ENCODE assay signal across 20 mouse cellular contexts in genomic region chr4:84001645-84002044, GRCm38 (mm10).
DNase-seq lines count a peak whose midpoint lies in the region; ATAC-seq lines count a peak whose summit lies in the region.
"Had no signal": no experiment of that assay in that cellular context is flagged by ENCODE, and none has a peak within 500 bp of the region (broad histone marks: within the 10 kb centered on the region; RNA-seq: fewer than 3 reads in every experiment).

No protein-coding gene starts in this region.

- H3K4me1 ChIP-seq in kidney, embryonic 15.5 days, result peaks cover 22% of the 10 kb centered on the region
- peaks cover 59% of the 10 kb centered on the region for H3K4me1 ChIP-seq in embryonic facial prominence, embryonic 10.5 days
- peaks cover 16% of the 10 kb centered on the region for H3K4me1 ChIP-seq in embryonic facial prominence, embryonic 14.5 days (ENCODE audit: control insufficient read depth, insufficient read depth, low read length)
- H3K4me1 ChIP-seq in midbrain, embryonic 13.5 days (replicated peaks), result peaks cover 4% of the 10 kb centered on the region; the same call in 1 of the 2 replicates

- no peak for DNase-seq in kidney, postnatal 14 days
- no peak for DNase-seq in embryonic facial prominence, embryonic 10.5 days (ENCODE audit: low spot score)
- no peak for DNase-seq in embryonic facial prominence, embryonic 14.5 days (ENCODE audit: low spot score)
- DNase-seq in gastrocnemius, adult 8-10 months (ENCODE audit: low spot score in 2 of 2), result no peak
- no peak for DNase-seq in urinary bladder, postnatal 10 days (ENCODE audit: low spot score)
- DNase-seq in yolk sac, embryonic 10.5 days (ENCODE audit: low spot score), result no peak
- DNase-seq: adrenal gland, adult 8-10 months; cerebellum, adult 2 months; gastrocnemius, postnatal 25 days; heart, postnatal 4 days; kidney, adult 11 months; liver; lung, adult 18-20 months; thymus, postnatal 25 days had no signal

- WGBS in kidney, embryonic 15.5 days, result 53% methylated on average over 7 of the region's 7 CpGs
- 75% methylated on average over 7 of the region's 7 CpGs for WGBS in embryonic facial prominence, embryonic 10.5 days
- WGBS in embryonic facial prominence, embryonic 14.5 days, result 69% methylated on average over 7 of the region's 7 CpGs
- 76% methylated on average over 7 of the region's 7 CpGs for WGBS in midbrain, embryonic 13.5 days

- H3K36me3 ChIP-seq in kidney, embryonic 15.5 days, result no peaks in the 10 kb centered on the region
- H3K36me3 ChIP-seq in embryonic facial prominence, embryonic 10.5 days (replicated peaks), result no peaks in the 10 kb centered on the region
- no peaks in the 10 kb centered on the region for H3K36me3 ChIP-seq in embryonic facial prominence, embryonic 14.5 days (ENCODE audit: control insufficient read depth, insufficient read depth, low read length)
- H3K36me3 ChIP-seq in midbrain, embryonic 13.5 days, result no peaks in the 10 kb centered on the region
- H3K36me3 ChIP-seq: G1E; heart, embryonic 12.5 days had no signal

- no peak overlapping the region for H3K4me2 ChIP-seq in kidney, embryonic 15.5 days
- no peak overlapping the region for H3K4me2 ChIP-seq in embryonic facial prominence, embryonic 14.5 days (ENCODE audit: low read depth, low read length)
- no peak overlapping the region for H3K4me2 ChIP-seq in midbrain, embryonic 13.5 days (replicated peaks)
- H3K4me2 ChIP-seq: heart, embryonic 12.5 days had no signal

- no peak overlapping the region for H3K9ac ChIP-seq in kidney, embryonic 15.5 days
- H3K9ac ChIP-seq in embryonic facial prominence, embryonic 14.5 days (ENCODE audit: low read depth, low read length), result no peak overlapping the region
- H3K9ac ChIP-seq in midbrain, embryonic 13.5 days (replicated peaks), result no peak overlapping the region
- H3K9ac ChIP-seq: heart, embryonic 12.5 days had no signal

- ATAC-seq in kidney, embryonic 15.5 days (replicated peaks; ENCODE audit: low FRiP score), result peak; percentile 68
- peak; percentile 32; the same call in 1 of the 2 replicates for ATAC-seq in embryonic facial prominence, embryonic 14.5 days (ENCODE audit: low read depth)
- ATAC-seq in midbrain, embryonic 13.5 days, result peak; percentile 49; the same call in 1 of the 2 replicates

- no peaks in the 10 kb centered on the region for H3K27me3 ChIP-seq in kidney, embryonic 15.5 days
- no peaks in the 10 kb centered on the region for H3K27me3 ChIP-seq in embryonic facial prominence, embryonic 10.5 days (replicated peaks; ENCODE audit: low read depth, poor library complexity, severe bottlenecking)
- no peaks in the 10 kb centered on the region for H3K27me3 ChIP-seq in embryonic facial prominence, embryonic 14.5 days (replicated peaks; ENCODE audit: control insufficient read depth, insufficient read depth, low read length)
- H3K27me3 ChIP-seq in midbrain, embryonic 13.5 days, result no peaks in the 10 kb centered on the region
- H3K27me3 ChIP-seq: heart, embryonic 12.5 days had no signal

- peak overlapping the region; percentile 48; the same call in 1 of the 2 replicates for H3K27ac ChIP-seq in kidney, embryonic 15.5 days
- peak overlapping the region; percentile 78 for H3K27ac ChIP-seq in embryonic facial prominence, embryonic 10.5 days (replicated peaks)
- 0 out of 2 replicates have a peak overlapping the region, but pooled peaks have one; percentile 24 for H3K27ac ChIP-seq in embryonic facial prominence, embryonic 14.5 days (replicated peaks; ENCODE audit: low read depth, low read length)
- no peak overlapping the region for H3K27ac ChIP-seq in midbrain, embryonic 13.5 days
- H3K27ac ChIP-seq: left cerebral cortex, adult 2 months; macrophage had no signal

- H3K4me3 ChIP-seq in kidney, embryonic 15.5 days (replicated peaks), result no peak overlapping the region
- H3K4me3 ChIP-seq in embryonic facial prominence, embryonic 10.5 days, result no peak overlapping the region
- no peak overlapping the region for H3K4me3 ChIP-seq in embryonic facial prominence, embryonic 14.5 days (ENCODE audit: low read depth, low read length)
- no peak overlapping the region for H3K4me3 ChIP-seq in midbrain, embryonic 13.5 days (replicated peaks)
- H3K4me3 ChIP-seq: heart, embryonic 12.5 days; left cerebral cortex, adult 2 months had no signal

- H3K9me3 ChIP-seq in kidney, embryonic 15.5 days (replicated peaks), result no peaks in the 10 kb centered on the region
- H3K9me3 ChIP-seq in embryonic facial prominence, embryonic 10.5 days, result no peaks in the 10 kb centered on the region
- H3K9me3 ChIP-seq in embryonic facial prominence, embryonic 14.5 days (ENCODE audit: control insufficient read depth, low read length), result no peaks in the 10 kb centered on the region
- H3K9me3 ChIP-seq in midbrain, embryonic 13.5 days, result no peaks in the 10 kb centered on the region
- H3K9me3 ChIP-seq: heart, embryonic 12.5 days had no signal
